Mouse (Mus musculus): ENCODE measurements at regions not wholly inside any gene's neighbourhood (a gene's known extent, or its start where the extent isn't known, plus 50 kb on each side); places are given as distances from the start of the nearest gene placed in this dataset.

DNA sequence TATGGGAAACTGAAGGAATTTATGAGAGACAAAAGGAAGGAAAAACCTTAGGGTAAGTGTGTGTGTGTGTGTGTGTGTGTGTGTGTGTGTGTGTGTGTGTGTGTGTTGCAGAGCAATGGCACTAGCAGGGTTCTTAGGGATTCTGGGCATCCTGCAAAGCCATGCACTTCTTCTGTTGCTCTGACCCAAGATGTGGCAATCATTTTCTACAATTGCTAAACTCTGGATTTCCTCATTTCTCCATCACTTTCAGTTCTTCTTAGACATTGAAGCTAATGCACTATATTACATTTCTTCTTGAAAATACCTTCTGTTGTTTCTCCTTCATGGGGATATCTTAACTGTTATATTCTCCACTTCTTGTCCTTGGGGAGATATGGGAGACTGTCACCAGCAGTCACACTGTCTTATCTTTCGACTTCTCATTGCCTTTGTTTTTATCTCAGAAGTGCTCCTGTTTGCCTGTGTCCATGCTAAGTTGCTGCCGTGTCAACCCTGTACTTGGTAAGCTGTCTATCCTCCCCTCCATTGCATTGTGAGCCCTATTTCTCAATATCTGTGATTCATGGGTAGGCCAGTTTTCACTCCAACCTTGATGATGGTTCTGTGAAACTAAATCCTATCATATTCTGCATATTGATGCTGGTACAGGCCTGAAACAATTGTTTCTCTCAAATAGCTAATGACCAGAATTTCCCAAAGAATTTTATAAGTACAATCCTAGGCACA lies 742.4 kb downstream of the Gm826 start:
- no peak for DNase-seq (ENCODE audit: low spot score)
- intact Hi-C loops (cut with DNase I) = no loop called here

DNA sequence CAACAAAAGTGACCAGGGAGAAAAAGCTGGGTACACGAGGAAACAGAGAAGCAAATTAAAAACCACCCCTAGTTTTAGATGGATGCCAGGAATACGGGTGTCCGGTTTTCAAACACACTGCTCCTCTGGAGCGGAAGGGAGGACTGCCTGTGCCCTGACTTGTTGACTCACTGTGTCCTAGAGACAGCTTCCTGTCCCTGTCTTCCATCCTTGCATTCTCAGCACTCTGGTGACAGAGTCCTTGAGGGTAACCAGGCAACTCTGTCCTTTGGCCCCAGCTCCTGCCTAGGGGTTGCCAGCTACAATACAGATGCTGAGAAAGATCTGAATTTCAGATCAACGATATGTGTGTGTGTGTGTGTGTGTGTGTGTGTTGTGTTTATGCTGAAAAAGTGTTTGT lies 741.1 kb downstream of the Gm826 start:
- peak; percentile 23 for DNase-seq (ENCODE audit: low spot score)
- intact Hi-C loops (cut with DNase I) = no loop called here

DNA sequence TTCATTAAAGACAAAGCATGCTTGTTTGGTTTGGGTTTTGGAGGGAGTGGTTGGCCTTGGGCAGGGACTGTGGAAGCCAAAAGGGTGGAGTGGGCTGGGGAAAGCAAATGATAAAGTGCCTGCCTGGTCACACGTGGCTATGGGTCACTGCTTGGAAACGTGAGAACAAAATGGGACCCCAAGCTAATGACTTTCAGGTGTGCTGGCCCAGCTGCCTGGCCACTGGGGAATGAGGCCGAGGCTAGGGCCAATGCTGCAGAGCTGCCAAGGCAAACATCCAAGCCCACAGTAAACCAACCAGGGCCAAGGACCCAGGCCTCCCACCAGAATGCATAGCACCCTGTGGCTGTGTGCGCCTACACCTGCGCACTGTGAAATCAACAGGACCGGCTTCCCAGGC lies 737.7 kb downstream of the Gm826 start:
- intact Hi-C loops (cut with DNase I) = no loop called here
- DNase-seq (ENCODE audit: low spot score) = no peak

DNA sequence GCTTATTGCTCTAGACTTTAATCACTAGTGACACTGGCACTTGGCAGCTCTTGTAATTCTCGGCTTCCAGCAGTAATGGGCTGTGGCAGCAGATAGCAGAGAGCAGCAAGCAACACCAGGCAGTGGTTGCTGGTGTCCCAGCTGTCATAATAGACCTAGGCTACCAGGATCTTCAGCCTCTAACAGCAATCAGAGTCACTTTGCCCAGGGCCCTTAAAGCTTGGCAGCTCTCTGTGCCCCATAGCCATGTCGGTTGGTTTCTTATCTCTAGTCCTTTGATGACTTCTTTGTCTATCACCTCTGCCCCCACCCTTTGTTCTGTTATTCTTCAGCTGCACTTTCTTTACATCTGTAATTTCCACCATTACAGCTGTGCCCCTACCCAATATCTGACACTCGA lies 735.9 kb downstream of the Gm826 start:
- intact Hi-C loops (cut with DNase I) = no loop called here
- DNase-seq (ENCODE audit: low spot score) = no peak

DNA sequence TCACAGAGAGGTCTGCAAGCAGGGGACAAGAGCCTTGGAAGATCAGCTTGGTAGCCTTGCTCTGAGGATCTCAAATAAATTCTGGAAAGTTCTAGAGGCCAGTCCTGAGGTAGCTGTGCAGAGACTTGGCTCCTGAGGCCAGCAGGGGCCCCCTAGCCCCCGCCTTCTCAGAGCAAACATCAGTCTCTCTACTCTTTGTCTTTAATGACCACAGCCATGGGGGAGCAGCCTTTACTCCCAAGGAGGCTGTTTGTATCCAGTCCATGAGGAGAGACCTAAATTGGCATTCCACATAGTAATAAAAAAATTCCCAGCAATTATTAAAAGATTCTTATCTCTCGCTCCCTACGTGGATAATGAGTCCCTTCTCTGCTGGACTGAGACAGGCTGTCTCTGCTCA lies 726.8 kb downstream of the Gm826 start:
- intact Hi-C loops (cut with DNase I) = no loop called here
- DNase-seq (ENCODE audit: low spot score) = no peak

DNA sequence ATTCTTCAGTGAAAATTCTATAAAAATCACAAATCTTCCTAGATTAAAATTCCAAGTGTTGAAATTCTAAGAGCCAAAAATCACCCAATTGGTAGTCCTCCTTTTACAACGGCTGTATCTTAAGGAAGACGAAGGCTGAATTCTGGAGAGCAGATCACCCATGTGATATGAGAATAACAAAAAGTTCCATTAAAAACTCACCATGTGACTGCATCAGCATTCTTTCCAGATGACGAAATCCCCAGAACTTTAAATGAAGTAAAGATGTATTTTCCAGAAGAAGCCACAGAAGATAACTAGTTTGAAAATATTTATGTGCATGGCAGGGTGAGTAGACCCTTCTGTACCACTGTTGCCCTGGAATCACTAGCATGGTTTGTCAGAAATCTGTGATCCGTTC lies 723.5 kb downstream of the Gm826 start:
- DNase-seq (ENCODE audit: low spot score) = no peak
- intact Hi-C loops (cut with DNase I) = no loop called here

DNA sequence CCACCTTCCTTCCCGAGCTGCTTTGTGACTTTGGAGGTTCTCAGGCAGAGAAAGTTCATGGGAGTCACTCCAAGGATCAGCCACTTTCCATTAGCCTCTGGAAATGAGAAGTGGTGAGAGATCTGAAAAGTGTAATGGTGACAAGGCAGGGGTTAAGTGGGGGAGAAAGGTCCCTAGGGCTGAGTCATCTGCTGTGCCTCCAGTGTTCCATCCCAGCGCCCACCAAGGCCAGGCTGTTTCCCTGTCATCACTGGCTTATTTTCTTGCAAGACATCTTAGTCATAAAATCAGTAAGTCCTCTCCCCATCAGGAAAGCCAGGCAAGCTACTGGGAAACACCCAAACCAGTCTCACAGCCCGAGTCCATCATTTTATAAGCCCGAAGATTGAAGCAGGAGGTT lies 717.3 kb downstream of the Gm826 start:
- intact Hi-C loops (cut with DNase I) = no loop called here
- no peak for DNase-seq (ENCODE audit: low spot score)

DNA sequence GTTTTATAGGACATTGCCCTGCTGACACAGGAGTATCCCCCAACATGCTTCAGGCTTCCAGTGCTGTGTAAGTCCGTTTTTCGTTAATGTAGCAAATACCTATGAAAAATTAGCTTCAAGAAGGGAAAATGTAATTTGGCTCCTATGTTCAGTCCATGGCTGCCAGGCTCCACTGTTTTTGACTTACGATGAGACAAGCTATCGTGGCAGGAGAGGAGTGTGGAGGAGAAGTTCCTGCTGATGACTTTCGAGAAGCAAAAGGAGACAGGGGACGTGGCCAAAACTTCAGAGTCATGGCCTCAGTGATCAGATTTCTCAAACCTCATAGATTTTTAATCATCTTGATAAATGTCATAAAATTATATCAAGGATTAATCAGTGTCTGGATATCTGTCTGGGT lies 712.7 kb downstream of the Gm826 start:
- no peak for DNase-seq (ENCODE audit: low spot score)
- intact Hi-C loops (cut with DNase I) = no loop called here

DNA sequence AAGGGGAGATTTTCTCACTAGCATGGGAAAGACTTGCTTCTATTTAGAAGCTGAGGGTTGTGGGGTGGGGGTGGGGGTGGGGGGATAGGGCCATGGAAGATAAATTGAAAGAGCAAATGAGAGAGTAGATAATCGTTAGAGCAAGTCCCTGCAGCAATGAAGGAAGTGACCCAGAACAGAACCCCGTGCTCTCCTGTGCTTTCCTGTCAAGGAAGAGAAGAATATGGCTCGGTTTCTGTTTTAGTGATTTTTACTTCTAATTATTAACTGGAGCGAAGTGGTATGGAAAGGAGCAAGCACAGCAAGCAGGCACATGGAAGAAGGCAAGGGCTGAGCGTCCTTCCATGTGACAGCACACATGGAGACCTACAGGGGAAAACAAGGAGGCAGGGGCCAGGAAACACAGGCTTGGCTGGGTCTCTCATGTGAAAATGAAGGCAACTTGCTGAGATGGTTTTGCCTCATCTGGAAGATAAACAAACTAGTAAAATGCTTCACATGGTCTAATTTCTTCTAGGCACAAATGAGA lies 711.8 kb downstream of the Gm826 start:
- DNase-seq (ENCODE audit: low spot score) = no peak
- intact Hi-C loops (cut with DNase I) = no loop called here

DNA sequence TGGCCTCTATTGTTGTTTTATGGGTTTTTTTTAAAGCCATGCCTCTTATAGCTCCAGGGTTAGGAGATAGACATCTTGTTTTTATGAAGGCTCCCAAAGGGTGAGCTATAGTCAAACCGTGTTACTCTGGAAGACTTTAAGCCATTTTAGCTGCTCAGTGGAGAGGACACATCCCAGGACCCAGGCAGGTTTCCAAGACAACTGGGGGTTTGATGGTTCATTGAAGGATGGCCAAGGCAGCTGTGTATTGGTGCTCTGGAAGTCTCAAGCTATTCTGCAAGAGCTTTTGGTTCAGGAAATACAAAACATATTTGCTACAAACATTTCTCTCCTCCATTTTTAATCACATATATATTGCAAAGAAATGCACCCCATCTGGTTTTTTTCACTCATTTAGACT lies 708.7 kb downstream of the Gm826 start:
- intact Hi-C loops (cut with DNase I) = no loop called here

DNA sequence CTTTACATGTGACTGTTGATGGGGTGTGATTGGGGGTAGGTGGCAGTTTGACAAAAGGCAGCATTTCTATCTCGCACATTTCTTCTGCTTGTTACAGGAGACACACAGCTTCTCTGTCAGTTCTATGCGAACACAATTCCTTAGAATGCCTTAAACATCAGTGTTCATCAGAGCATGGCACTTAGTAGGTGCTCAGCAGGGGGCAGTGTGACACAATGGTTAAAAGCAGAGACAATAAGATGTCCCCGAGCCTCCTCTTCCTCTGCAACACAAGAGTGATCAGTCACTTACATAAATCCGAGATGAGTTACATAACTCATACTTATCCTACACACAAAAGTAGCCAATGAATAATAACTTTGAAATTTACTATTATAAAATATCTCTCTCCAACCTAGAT lies 688.1 kb downstream of the Gm826 start:
- intact Hi-C loops (cut with DNase I) = loop anchor here (5.0 kb wide), 2 partner anchors 721 to 931 kb away; partner anchors contain the start of gene Mafb
- DNase-seq (ENCODE audit: low spot score) = no peak

More for the DNA sequence above, 708.7 kb downstream of the Gm826 start:
- DNase-seq (ENCODE audit: low spot score) = no peak

DNA sequence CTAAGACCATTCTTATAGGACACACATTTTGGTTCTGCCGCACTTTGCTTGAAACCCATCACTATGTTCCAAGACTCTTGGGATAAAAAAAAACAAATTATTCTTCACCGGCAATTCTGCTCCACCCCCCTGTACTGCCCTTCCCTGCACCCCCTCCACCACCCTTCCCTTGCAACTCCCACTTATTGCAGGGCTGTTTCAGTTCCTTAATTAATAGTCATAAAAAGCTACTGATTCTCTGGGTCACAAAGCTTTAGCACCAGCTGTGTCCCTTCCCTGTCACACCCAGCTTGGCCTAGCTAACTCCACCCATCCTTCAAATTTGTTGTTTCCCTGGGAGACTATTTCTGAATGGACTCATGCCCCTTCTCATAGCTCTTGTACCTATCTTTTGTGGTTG lies 687.4 kb downstream of the Gm826 start:
- no peak for DNase-seq (ENCODE audit: low spot score)
- intact Hi-C loops (cut with DNase I) = loop anchor here (5.0 kb wide), 2 partner anchors 721 to 931 kb away; partner anchors contain the start of gene Mafb

DNA sequence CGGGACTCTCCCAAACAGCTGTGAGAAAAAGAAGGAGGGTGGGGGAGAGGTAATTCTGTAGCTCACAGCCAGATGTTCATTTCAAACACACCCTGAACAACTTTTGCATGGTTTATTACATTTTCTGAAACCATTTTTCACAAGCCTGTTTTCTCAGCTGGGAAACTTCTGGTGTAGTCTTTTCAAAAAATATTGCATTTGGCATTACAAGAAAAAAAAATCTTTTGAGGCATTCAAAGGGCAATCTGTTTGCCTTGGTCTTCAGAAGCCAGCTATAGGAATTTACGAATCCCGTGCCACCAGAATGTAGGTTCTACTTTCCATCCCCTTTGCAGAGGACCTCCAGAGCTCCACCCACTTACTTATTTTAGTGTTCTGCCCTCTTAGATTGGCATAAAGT lies 681.7 kb downstream of the Gm826 start:
- DNase-seq (ENCODE audit: low spot score) = no peak
- intact Hi-C loops (cut with DNase I) = no loop called here

DNA sequence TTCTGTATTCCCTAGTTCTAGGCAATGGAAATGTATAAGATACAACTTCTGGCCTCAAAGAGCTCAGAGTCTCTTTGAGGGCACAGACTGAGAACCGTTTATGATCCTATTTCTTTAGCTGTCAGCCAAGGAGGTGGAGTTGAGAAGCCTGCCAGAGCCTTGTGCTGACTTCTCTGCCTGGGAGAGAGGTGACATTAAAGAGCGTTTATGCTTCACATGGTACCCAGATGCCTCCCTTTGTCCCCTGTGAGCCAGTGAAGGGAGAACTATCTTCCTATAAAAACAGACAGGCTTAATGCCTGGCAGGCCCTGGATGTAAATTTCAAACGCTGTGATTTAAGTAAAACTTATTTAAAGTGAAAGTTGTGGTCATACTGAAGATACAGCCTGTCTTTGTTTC lies 657.1 kb downstream of the Gm826 start:
- intact Hi-C loops (cut with DNase I) = no loop called here
- no peak for DNase-seq (ENCODE audit: low spot score)

DNA sequence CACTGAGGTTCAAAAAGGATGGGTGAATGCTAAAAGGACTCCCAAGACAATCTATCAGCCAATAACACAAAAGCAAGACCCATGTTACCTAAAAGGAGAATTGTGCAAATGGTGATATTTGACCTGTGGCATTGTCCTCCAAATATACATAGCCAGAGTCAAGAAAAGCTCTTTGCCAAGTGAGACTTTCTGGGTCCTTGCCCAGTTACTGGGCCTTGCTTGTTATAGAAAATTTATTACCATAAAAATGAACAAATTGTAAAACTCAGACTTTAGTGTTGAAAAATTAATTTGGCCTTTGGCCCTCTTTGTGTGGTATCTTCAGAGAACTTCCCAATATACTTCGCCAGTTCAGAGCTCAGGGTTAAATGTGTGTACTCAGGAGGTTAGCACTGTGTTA lies 653.3 kb downstream of the Gm826 start:
- intact Hi-C loops (cut with DNase I) = no loop called here
- no peak for DNase-seq (ENCODE audit: low spot score)

DNA sequence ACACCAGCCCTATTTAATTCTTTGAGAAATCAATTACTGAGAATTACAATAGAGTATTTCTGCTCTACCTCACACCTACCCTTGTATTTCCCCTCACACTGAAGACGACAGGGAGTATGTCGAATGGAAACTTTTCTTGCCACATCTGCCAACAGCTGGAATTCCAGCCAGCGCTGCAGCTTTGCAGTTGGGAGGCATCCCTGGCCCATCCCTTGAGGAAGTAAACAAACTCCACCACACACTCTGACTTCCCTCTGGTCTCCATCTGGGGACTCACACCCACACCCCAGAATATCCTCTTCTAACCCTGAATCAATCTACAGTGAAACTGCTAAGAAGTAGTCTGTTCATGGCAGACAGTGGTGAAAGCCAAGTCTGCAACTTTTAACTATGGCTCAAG lies 630.9 kb downstream of the Gm826 start:
- no peak for DNase-seq (ENCODE audit: low spot score)
- intact Hi-C loops (cut with DNase I) = no loop called here

DNA sequence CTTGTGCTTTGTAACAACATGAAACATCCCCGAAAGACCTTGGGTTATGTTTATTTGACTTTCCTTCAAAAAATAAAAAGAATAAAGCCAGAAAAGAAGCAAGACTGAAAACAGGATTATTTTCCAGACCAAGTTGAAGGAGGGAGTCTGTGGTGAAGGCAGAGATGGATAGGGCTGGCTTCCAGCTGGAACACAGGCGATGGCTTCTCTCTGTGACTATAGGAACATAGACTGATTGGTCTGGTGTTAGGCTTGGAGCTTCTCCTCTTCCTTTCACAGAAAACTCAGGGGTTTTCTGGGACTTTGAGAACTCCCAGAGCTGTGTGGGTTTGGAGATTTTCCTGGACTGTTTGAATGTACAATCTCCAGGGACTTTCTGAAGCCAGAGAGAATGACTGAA lies 625.8 kb downstream of the Gm826 start:
- peak; percentile 60 for DNase-seq (ENCODE audit: low spot score)
- intact Hi-C loops (cut with DNase I) = no loop called here

DNA sequence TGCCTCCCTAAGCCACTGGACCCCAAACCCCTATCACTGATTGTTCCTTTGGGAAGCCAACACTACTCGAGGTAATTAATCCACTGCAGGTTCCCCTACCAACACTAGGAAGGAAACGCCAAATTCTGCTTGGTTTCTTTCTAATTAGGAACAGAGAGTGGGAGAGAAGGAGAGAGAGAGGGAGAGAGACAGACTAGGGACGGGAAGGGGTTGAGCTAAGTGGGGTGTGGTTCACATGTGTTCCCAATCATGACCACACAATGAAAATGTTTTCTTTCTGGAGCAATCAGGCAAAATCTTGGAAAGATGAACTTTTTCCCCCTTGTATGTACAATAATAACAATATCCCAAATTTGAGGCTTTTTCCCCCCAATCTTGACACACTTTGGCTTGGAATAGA lies 619.3 kb downstream of the Gm826 start:
- intact Hi-C loops (cut with DNase I) = no loop called here
- no peak for DNase-seq (ENCODE audit: low spot score)

DNA sequence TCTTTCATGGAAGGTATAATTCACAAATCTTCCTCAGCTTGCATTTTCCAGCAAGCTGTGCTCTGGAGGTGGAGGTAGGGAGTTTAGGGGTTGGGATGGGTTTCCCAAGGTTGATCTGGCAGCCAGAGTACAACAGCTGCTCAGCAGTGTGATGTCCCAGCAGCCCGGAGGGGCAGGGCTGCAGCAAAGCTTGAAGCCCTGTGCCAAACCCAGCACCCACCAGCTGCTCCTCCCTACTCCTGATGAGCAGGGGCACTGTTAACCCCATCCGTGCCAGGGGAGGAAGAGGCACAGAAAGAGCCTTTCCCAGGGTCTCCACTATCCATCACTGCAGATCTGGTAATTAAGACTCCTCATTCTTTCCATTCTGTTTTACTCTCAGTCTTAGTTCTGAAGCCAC lies 615.2 kb downstream of the Gm826 start:
- intact Hi-C loops (cut with DNase I) = no loop called here
- DNase-seq (ENCODE audit: low spot score) = no peak

DNA sequence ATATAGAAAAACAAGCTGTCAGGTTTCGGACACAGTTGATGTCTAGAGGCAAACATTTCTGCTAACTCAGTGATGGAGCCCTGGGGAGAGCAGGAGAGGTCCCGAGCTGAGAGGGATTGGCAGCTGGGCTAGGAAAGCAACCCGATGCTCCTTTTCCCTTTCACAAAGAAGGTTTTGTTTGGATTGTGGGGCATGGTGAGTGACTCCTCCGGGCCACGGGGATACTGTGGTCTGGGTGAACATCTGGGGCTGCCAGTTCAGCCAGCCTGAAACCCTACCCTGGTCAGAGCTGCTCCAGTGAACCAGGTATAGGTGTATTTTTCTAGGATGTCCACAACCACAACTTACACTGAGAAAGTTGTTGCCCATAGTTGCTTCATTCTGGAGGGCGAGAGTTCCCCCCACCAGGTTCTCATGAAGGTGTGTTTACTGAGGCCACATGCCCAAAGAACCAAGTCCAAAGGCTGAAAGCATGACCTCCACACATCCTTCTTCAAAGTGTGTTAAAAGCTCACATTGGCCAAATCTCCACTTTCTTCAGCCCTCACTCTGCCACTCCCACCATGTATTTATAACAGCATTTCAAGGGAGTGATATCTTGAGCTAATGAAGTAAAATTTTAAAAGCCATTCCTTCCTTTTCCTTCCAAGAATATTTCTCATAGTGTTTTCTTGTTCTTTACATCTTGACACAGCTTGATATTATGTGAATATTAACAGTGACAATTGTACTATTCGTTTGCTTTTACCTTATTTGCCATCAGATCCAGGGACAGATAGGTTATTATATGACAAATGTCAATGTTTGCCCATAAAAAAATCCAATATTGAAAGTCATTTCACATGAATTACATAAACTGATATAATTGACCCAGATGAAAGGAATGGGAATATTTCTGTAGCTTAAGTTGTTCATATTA lies 608.5 kb downstream of the Gm826 start:
- DNase-seq (ENCODE audit: low spot score) = no peak
- intact Hi-C loops (cut with DNase I) = no loop called here

DNA sequence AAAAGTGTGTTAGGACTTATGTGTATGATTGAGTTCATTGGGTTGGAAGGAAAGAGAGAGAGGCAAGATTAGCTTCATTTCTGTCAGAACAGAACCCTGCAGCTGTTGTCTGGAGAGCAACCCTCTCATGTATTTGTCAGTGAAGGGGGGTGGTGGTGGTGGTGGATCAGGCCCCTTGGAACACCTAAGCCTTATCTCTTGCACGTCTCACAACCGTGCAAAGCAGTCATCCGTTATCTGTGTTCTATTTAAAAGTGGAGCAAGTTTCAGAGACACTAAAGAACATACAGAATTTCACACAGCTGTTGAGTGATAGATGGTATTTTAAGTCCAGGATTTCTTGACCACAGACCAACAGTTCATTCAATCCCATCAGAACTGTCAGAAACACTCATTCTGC lies 604.7 kb downstream of the Gm826 start:
- intact Hi-C loops (cut with DNase I) = no loop called here

More for the DNA sequence above, 604.7 kb downstream of the Gm826 start:
- DNase-seq (ENCODE audit: low spot score) = no peak

Measured in heart, postnatal 25 days (tissue).